Mouse (Mus musculus) kidney, adult 2 months (tissue): ENCODE data around the gene Acot11. TPM values are rescaled to one million over a fixed set of nuclear protein-coding genes. Genes with fewer than 3 reads are reported as not detected.
A peak's percentile ranks its signal among the peaks of the same experiment; 100 is the strongest.

Experiments used
- DNase-seq: peaks from one replicate; pipeline ENCODE4 v3.0.0; 2021
- H3K27ac ChIP-seq: fragments of 200-500 bp; 2 replicates; pipeline ENCODE4 v1.5.1; 2012; ENCODE audit warnings: low read depth, low read length, control low read depth, inconsistent platforms; ENCODE audit not compliant: insufficient read depth
- H3K27me3 ChIP-seq: fragments of 200-500 bp; replicated peaks from 2 replicates; pipeline ENCODE4 v1.6.1; 2012; ENCODE audit warnings: mild to moderate bottlenecking, moderate library complexity, low read length, inconsistent platforms; ENCODE audit not compliant: control insufficient read depth, insufficient read depth
- H3K36me3 ChIP-seq: fragments of 200-500 bp; 2 replicates; pipeline ENCODE4 v1.6.1; 2012; ENCODE audit warnings: mild to moderate bottlenecking, moderate library complexity, low read length, inconsistent platforms; ENCODE audit not compliant: control insufficient read depth, insufficient read depth
- H3K4me1 ChIP-seq: fragments of 200-500 bp; 2 replicates; pipeline ENCODE4 v1.6.1; 2011; ENCODE audit warnings: low read length; ENCODE audit not compliant: control insufficient read depth, insufficient read depth
- H3K4me3 ChIP-seq: fragments of 200-500 bp; 2 replicates; pipeline ENCODE4 v1.5.1; 2011; ENCODE audit warnings: mild to moderate bottlenecking, low read depth, low read length, control low read depth; ENCODE audit not compliant: insufficient read depth
- CTCF ChIP-seq: fragments of 200-500 bp; conservative IDR thresholded peaks from 2 replicates; pipeline ENCODE4 v1.5.1; 2011; ENCODE audit warnings: low read depth, mild to moderate bottlenecking, control low read depth, low read length, moderate library complexity, mixed read lengths; ENCODE audit not compliant: insufficient read depth, insufficient read length
- POLR2A ChIP-seq: fragments of 200-500 bp; IDR thresholded peaks from one replicate; pipeline ENCODE4 v1.6.1; 2011; ENCODE audit warnings: low read depth, low read length, control low read depth
- WGBS: fragments of 180-500 bp; shearing (Covaris S2); methylation state at CpG from one replicate; pipeline ENCODE4 v1.1.7; 2018; 5-methylcytosine and 5-hydroxymethylcytosine counted together
- polyA plus RNA-seq: library from polyadenylated mRNA; depleted of rRNA; stranded (reverse); fragments of >200 nt; gene quantifications from 2 replicates; pipeline ENCODE4 v1.2.3, GENCODE M21; 2012

Acot11 gene
- polyA plus RNA-seq, 1 experiment = 20.2 TPM

DNA sequence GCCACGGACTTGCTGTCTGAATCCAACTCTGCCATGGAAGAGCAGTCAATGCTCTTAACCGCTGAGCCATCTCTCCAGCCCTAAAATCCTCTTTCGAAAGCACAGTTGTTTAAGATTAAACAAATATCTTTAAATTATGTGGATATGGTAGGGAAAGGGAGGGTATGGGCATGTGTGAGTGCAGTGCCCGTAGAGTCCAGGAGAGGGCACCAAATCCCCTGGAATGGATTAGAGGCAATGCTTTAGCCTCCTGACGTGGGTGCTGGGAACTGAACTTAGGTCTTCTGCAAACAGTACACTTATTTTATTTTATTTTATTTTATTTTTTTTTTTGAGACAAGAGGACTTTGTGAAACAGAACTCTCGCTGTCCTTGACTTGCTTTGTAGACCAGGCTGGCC, 5.2 kb upstream of the Acot11 start:
- H3K4me1 ChIP-seq = no peaks in the 10 kb centered on the region
- H3K27ac ChIP-seq = no peak overlapping the region
- 92% methylated on average over 6 of the region's 6 CpGs for WGBS
- no peaks in the 10 kb centered on the region for H3K27me3 ChIP-seq
- no peak for DNase-seq
- no peak overlapping the region for H3K4me3 ChIP-seq
- no peaks in the 10 kb centered on the region for H3K36me3 ChIP-seq
- no peak for TF ChIP-seq POLR2A
- peak; percentile 60 for TF ChIP-seq CTCF

GRCm38 (mm10) chr4:106807287-106807686, 2.5 kb upstream of the Acot11 start:
- 79% methylated on average over 3 of the region's 3 CpGs for WGBS
- no peak for TF ChIP-seq POLR2A
- no peak for TF ChIP-seq CTCF

DNA sequence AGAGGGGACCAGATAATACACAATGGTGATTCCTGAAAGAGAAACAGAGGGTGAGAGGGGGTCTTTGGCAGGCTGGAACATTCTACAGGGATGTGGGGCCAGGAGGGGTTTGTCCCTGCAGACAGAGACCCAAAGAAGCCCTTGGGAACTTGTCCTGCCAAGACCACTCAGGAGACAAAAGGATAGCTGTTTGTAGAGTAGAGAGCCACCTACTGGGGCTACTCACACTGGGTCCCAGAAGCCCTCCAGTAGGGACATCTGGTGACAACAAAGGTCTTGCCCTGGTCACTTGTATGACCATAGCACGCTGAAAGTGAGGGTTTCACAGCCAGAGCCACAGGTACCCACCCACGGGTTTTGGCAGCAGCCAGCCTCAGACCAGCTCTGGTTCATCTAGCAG, 1.1 kb upstream of the Acot11 start:
- WGBS = 70% methylated on average over 2 of the region's 2 CpGs
- TF ChIP-seq CTCF (no peak), POLR2A (no peak)

More at GRCm38 (mm10) chr4:106807287-106807686, 2.5 kb upstream of the Acot11 start:
- DNase-seq = no peak
- Histone ChIP-seq H3K4me3 (no peak overlapping the region), H3K36me3 (no peaks in the 10 kb centered on the region), H3K4me1 (no peaks in the 10 kb centered on the region), H3K27me3 (no peaks in the 10 kb centered on the region), H3K27ac (no peak overlapping the region)

GRCm38 (mm10) chr4:106804201-106804909, 443 bp downstream of the Acot11 start:
- peak; percentile 33 for DNase-seq
- Histone ChIP-seq H3K4me3 (peak overlapping the region; percentile 39; the same call in 1 of the 2 replicates), H3K36me3 (no peaks in the 10 kb centered on the region), H3K27me3 (no peaks in the 10 kb centered on the region), H3K27ac (no peak overlapping the region), H3K4me1 (no peaks in the 10 kb centered on the region)
- WGBS = 41% methylated on average over 16 of the region's 16 CpGs
- TF ChIP-seq POLR2A (no peak), CTCF (no peak)

More for the DNA sequence above, 1.1 kb upstream of the Acot11 start:
- Histone ChIP-seq H3K36me3 (no peaks in the 10 kb centered on the region), H3K4me3 (no peak overlapping the region), H3K27ac (no peak overlapping the region), H3K27me3 (no peaks in the 10 kb centered on the region), H3K4me1 (no peaks in the 10 kb centered on the region)
- no peak for DNase-seq

DNA sequence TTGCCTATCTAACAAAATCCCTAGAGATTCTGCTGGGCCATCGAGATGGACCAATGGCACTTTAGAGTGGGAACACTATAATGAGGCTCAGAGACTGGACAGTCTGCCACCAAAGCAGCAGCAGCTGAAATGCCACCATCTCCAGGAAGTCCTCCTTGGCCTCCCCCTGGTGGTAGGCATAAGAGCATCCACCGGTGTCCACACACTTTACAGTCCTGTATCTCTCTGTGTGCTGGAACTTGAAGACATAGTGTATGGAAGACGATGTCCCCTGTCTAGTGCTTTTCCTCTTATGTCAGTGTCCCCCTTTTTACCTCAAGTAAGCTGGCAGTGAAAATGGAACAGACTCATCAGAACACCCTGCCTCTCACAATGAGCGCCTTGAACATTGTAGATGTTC, 1.0 kb downstream of the Acot11 start:
- 92% methylated on average over 4 of the region's 4 CpGs for WGBS
- no peak for DNase-seq
- Histone ChIP-seq H3K27me3 (no peaks in the 10 kb centered on the region), H3K36me3 (no peaks in the 10 kb centered on the region), H3K4me3 (no peak overlapping the region), H3K27ac (no peak overlapping the region), H3K4me1 (no peaks in the 10 kb centered on the region)
- TF ChIP-seq POLR2A = no peak
- peak; percentile 46 for TF ChIP-seq CTCF

DNA sequence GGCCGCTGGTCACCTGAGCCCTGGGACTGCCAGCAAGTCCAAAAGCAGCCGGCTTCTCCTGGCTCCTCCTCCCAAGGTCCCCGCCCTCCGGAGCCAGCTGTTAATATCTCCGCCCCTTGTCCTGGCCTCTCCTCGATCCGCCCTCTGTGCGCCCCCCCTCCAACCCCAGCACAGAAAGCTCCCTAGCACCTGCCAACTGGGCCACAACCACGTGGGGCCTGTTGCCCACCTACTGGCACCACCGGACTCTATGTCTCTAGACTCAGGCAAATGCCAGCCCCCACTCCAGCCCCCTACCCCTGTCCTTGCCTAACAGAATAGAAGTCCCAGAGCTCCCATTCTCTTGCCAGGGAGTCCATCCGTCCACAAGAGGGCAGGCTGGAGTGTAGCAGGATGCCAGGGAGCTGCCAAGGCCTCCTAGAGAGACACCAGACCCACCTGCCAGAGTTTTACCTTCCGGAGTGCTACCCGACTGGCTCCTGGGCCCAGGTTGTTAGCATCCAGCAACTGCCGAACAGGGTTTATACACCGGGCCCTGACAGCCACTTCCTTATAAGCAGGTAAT, 4.9 kb downstream of the Acot11 start:
- Histone ChIP-seq H3K4me1 (peaks cover 4% of the 10 kb centered on the region; the same call in 1 of the 2 replicates), H3K4me3 (peak overlapping the region; percentile 58), H3K27ac (peak overlapping the region; percentile 65), H3K27me3 (no peaks in the 10 kb centered on the region), H3K36me3 (no peaks in the 10 kb centered on the region)
- 7% methylated on average over 15 of the region's 15 CpGs for WGBS
- peak; percentile 93 for DNase-seq
- TF ChIP-seq CTCF = peak; percentile 72
- TF ChIP-seq POLR2A = no peak

GRCm38 (mm10) chr4:106798908-106799546, 5.8 kb downstream of the Acot11 start:
- TF ChIP-seq CTCF (no peak), POLR2A (no peak)
- peak; percentile 67 for DNase-seq
- H3K4me1 ChIP-seq = peaks cover 4% of the 10 kb centered on the region; the same call in 1 of the 2 replicates
- no peaks in the 10 kb centered on the region for H3K27me3 ChIP-seq
- H3K36me3 ChIP-seq = no peaks in the 10 kb centered on the region
- peak overlapping the region; percentile 58 for H3K4me3 ChIP-seq
- WGBS = 29% methylated on average over 10 of the region's 10 CpGs
- peak overlapping the region; percentile 57 for H3K27ac ChIP-seq
